Mouse (Mus musculus) heart, postnatal 0 days (tissue): Measurements from ENCODE around the gene Ubd. TPM values are rescaled to one million over a fixed set of nuclear protein-coding genes. Genes with fewer than 3 reads are reported as not detected.

ENCODE experiments used
- ATAC-seq: fragments of 200-750 bp; cut with Nextera tagmentation; 2 replicates; pipeline ENCODE4 v1.8.0; 2017; ENCODE audit warnings: low read depth, moderate number of reproducible peaks, moderate library complexity; ENCODE audit not compliant: insufficient read depth
- DNase-seq: peaks from one replicate; pipeline ENCODE4 v3.0.0-alpha.2; 2016; ENCODE audit warnings: low spot score
- H3K27ac ChIP-seq: fragments of 300-500 bp; sonication (generic); 2 replicates; pipeline ENCODE4 v1.5.1; 2014; ENCODE audit warnings: low read depth, mild to moderate bottlenecking
- H3K27me3 ChIP-seq: fragments of 300-500 bp; sonication (generic); 2 replicates; pipeline ENCODE4 v1.6.1; 2014; ENCODE audit warnings: low read length, mixed read lengths; ENCODE audit not compliant: control insufficient read depth, insufficient read depth
- H3K36me3 ChIP-seq: fragments of 300-500 bp; sonication (generic); replicated peaks from 2 replicates; pipeline ENCODE4 v1.6.1; 2014; ENCODE audit warnings: low read length, mixed read lengths; ENCODE audit not compliant: control insufficient read depth, insufficient read depth
- H3K4me1 ChIP-seq: fragments of 300-500 bp; sonication (generic); 2 replicates; pipeline ENCODE4 v1.6.1; 2014; ENCODE audit warnings: antibody characterized with exemption; ENCODE audit not compliant: control insufficient read depth, insufficient read depth
- H3K4me2 ChIP-seq: fragments of 300-500 bp; sonication (generic); 2 replicates; pipeline ENCODE4 v1.6.1; 2014; ENCODE audit warnings: low read depth, mild to moderate bottlenecking, low read length, moderate library complexity
- H3K4me3 ChIP-seq: fragments of 300-500 bp; sonication (generic); 2 replicates; pipeline ENCODE4 v1.5.1; 2014; ENCODE audit warnings: low read depth, low read length
- H3K9ac ChIP-seq: fragments of 300-500 bp; sonication (generic); replicated peaks from 2 replicates; pipeline ENCODE4 v1.6.1; 2014; ENCODE audit warnings: low read depth, low read length, mixed read lengths
- H3K9me3 ChIP-seq: fragments of 300-500 bp; sonication (generic); replicated peaks from 2 replicates; pipeline ENCODE4 v1.6.1; 2016; ENCODE audit warnings: low read length; ENCODE audit not compliant: control insufficient read depth
- CTCF ChIP-seq: IDR thresholded peaks from 2 replicates; pipeline ENCODE4 v1.5.1; 2016; ENCODE audit warnings: antibody characterized with exemption, control low read depth, low read depth
- EP300 ChIP-seq: IDR thresholded peaks from 2 replicates; pipeline ENCODE4 v1.6.1; 2016; ENCODE audit warnings: antibody characterized with exemption, low read depth
- WGBS: fragments of 180-500 bp; shearing (Covaris S2); extraction: QIAGEN DNeasy Blood & Tissue Kit; methylation state at CpG from one replicate; pipeline ENCODE4 v1.1.7; 2014; 5-methylcytosine and 5-hydroxymethylcytosine counted together
- polyA plus RNA-seq: library from polyadenylated mRNA; unstranded; fragments of >200 nt; fragmentation: Nextera tagmentation; extraction: Ambion mirVana; gene quantifications from 2 replicates; pipeline ENCODE4 v1.2.1, GENCODE M21; 2015
- total RNA-seq: library from RNA; depleted of rRNA; stranded (reverse); fragments of >200 nt; gene quantifications from 2 replicates; pipeline ENCODE4 v1.2.3, GENCODE M21; 2014; ENCODE audit warnings: low replicate concordance; rRNA removed

Gene Ubd
- total RNA-seq: not detected in 2 replicates
- not detected in 2 replicates for polyA plus RNA-seq

DNA sequence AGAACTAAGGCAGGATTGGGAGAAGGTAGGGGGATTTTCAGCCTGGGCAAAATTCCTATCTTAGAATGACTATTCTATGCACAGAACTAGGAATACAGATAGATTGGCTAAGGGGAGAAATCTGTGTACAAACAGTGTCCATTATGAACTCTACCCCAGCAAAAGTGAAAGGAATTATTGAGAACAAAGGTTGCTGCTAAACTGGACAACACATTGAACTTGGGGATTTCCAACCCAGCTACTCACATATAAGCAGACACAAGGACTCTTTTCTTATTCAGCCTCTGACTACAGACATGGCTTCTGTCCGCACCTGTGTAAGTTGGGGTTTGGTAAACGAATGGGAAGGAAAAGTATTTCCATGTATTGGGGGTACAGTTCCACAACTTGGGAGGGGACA is at the start of gene Ubd:
Gene Ubd, plus strand, starts transcription at position 237 of the 400 bp plus-strand sequence.
- ATAC-seq (no peak), DNase-seq (no peak)
- no peaks in the 10 kb centered on the region for H3K36me3 ChIP-seq
- 74% methylated on average over 2 of the region's 2 CpGs for WGBS
- H3K4me2 ChIP-seq: no peak within 1 kb of the TSS
- H3K9ac ChIP-seq: no peak within 1 kb of the TSS
- no peak within 1 kb of the TSS for H3K4me3 ChIP-seq
- no peaks in the 10 kb centered on the region for H3K4me1 ChIP-seq
- no peak within 1 kb of the TSS for H3K27ac ChIP-seq
- TF ChIP-seq CTCF (no peak), EP300 (no peak)
- peaks cover 38% of the 10 kb centered on the region for H3K27me3 ChIP-seq
- no peaks in the 10 kb centered on the region for H3K9me3 ChIP-seq

DNA sequence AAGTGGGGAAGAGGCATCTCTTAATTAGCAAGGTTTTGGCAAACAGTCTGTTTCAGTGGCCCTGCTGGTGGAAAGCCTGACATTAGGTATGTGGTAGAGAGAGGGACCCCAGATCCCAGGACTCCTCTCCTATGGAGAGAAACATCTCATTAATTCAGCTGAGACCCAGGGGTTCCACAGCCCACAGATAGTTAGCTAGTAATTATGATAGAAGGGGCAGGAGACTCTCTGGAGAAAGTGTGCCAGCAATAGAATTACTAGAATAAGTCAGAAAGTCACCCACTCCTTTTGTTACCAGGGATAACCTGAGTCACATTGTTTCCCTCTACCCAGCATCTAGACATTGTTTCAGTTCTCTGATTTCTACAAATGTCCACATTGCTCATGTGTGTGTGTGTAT is 32.3 kb upstream of the Ubd start, which contains the start of gene Olfr93:
Gene Olfr93, minus strand, starts transcription at position 101 of the 400 bp plus-strand sequence.
- no peak within 1 kb of the TSS for H3K9ac ChIP-seq
- no peak within 1 kb of the TSS for H3K4me2 ChIP-seq
- DNase-seq (no peak), ATAC-seq (no peak)
- no peak for TF ChIP-seq CTCF
- TF ChIP-seq EP300: no peak
- no peak within 1 kb of the TSS for H3K27ac ChIP-seq
- no peak within 1 kb of the TSS for H3K4me3 ChIP-seq
- no peaks in the 10 kb centered on the region for H3K27me3 ChIP-seq
- no peaks in the 10 kb centered on the region for H3K36me3 ChIP-seq
- no peaks in the 10 kb centered on the region for H3K4me1 ChIP-seq
- no peaks in the 10 kb centered on the region for H3K9me3 ChIP-seq

DNA sequence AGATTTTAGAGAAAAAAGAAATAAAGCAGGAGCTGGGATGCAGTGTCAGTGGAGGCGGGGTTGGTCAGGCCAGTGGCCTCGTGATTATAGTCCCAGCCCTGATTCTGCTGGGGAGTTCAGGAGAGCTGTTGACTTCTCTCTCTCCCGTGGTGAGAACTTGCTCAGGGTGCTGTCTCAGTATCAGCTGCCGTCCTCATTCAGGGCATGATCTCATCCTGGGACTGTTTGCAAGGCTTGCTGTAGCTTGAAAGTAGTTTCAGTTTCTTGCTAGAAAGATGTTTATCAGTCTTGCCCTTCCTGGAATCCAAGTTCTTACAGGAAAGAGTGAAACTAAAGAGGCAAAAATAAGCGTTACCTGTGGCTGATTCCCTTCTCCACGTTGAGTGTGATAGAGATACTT is 8.2 kb upstream of the Ubd start:
- Histone ChIP-seq H3K36me3 (no peaks in the 10 kb centered on the region), H3K4me1 (no peaks in the 10 kb centered on the region), H3K4me3 (no peak overlapping the region), H3K4me2 (no peak overlapping the region), H3K9me3 (no peaks in the 10 kb centered on the region), H3K9ac (no peak overlapping the region), H3K27me3 (no peaks in the 10 kb centered on the region), H3K27ac (no peak overlapping the region)
- WGBS: 26% methylated on average over 6 of the region's 6 CpGs
- DNase-seq (no peak), ATAC-seq (no peak)
- TF ChIP-seq CTCF: no peak
- TF ChIP-seq EP300: no peak

GRCm38 (mm10) chr17:37190711-37191110 is 3.0 kb upstream of the Ubd start:
- Histone ChIP-seq H3K4me3 (no peak overlapping the region), H3K4me2 (no peak overlapping the region), H3K36me3 (no peaks in the 10 kb centered on the region), H3K9me3 (no peaks in the 10 kb centered on the region), H3K27ac (no peak overlapping the region), H3K27me3 (peaks cover 8% of the 10 kb centered on the region; the same call in 1 of the 2 replicates), H3K9ac (no peak overlapping the region), H3K4me1 (no peaks in the 10 kb centered on the region)
- ATAC-seq: no peak
- peak; percentile 20 for DNase-seq
- WGBS: 34% methylated on average over 2 of the region's 2 CpGs
- no peak for TF ChIP-seq CTCF
- no peak for TF ChIP-seq EP300

GRCm38 (mm10) chr17:37193032-37193431 is 660 bp upstream of the Ubd start:
- H3K4me1 ChIP-seq: no peaks in the 10 kb centered on the region
- ATAC-seq: no peak
- no peak overlapping the region for H3K9ac ChIP-seq
- no peaks in the 10 kb centered on the region for H3K9me3 ChIP-seq
- H3K4me2 ChIP-seq: no peak overlapping the region
- H3K27ac ChIP-seq: no peak overlapping the region
- no peak for DNase-seq
- H3K4me3 ChIP-seq: no peak overlapping the region
- TF ChIP-seq EP300 (no peak), CTCF (no peak)
- peaks cover 31% of the 10 kb centered on the region for H3K27me3 ChIP-seq
- no peaks in the 10 kb centered on the region for H3K36me3 ChIP-seq

DNA sequence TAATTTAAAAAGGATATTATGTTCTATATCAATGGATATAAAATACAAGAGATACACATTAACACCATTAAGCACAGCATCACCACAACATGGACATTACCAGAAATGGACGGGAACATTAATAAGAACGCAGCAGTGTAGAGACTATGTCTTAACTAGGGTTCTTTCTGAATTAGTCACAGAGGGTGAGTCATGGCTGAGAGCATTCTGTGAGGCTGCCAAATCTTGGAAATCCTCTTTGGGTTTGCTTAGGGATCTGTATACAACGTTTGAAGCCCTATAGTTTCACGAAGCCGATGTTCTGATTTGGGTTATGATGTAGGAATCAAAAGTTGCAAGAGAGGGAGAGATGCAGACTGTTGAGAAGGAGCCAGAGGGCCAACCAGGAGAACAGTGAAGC is 1.1 kb downstream of the Ubd start:
- Histone ChIP-seq H3K9ac (no peak overlapping the region), H3K4me1 (no peaks in the 10 kb centered on the region), H3K9me3 (no peaks in the 10 kb centered on the region), H3K27me3 (peaks cover 42% of the 10 kb centered on the region), H3K27ac (no peak overlapping the region), H3K4me2 (no peak overlapping the region), H3K4me3 (no peak overlapping the region), H3K36me3 (no peaks in the 10 kb centered on the region)
- TF ChIP-seq EP300 (no peak), CTCF (no peak)
- ATAC-seq: no peak
- WGBS: 61% methylated on average over 5 of the region's 5 CpGs
- no peak for DNase-seq
